Mouse (Mus musculus): ENCODE data around the gene Kit.

- TF ChIP-seq CTCF (IDR thresholded peaks at IDR 0.05; ENCODE audit: low read depth, low read length) (no peak), POLR2A (IDR thresholded peaks at IDR 0.05; ENCODE audit: borderline replicate concordance, low read depth, low read length) (no peak)
These were observed 130.7 kb downstream of the Kit start for GRCm38 (mm10) chr5:75705421-75705820.

All from bone marrow macrophage, adult 2 months (primary cell).